Mouse (Mus musculus): ENCODE results near the gene Myo10.

GRCm38 (mm10) chr15:25806878-25807277 lies 184.6 kb downstream of the Myo10 start:
- TF ChIP-seq POLR2A (IDR thresholded peaks at IDR 0.05; ENCODE audit: low read depth, low read length) (no peak), CTCF (IDR thresholded peaks at IDR 0.05; ENCODE audit: extremely low read depth, insufficient read length, insufficient replicate concordance, low read depth, low read length) (no peak)

All from small intestine, adult 2 months (tissue).